Mouse (Mus musculus) regulatory T cell (primary cell): ENCODE results near the gene Lyrm9.

Experiments used
- in situ Hi-C: fragments of 300-600 bp; cut with MboI, MseI; formaldehyde crosslinking; loops from one replicate; pipeline ENCODE4 v1.15.1; 2025; ENCODE audit warnings: high pct_unique_total_duplicates

The Lyrm9 gene

DNA sequence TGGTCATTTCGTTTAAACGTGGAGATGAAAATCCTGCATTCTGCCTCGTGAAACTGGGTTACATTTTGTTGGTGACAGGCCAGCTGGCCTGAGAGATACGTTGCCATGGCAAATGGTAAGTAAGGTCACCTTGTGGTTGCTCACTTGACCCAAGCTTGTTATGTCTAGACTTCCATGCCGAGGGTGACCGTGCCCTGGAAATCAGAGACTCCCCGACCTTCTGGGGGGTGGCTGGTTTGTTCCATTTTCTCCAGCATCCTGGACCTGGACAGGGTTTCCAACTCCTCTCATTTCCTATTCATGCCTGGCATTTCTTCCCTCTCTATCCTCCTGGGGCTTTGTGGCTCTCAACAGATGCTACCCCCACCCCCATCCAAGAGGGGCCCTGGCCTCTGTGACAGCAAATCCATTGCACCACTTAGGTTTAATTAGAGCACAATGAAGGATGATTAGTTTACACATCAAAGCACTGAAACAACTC, 11.9 kb upstream of the Lyrm9 start:
- in situ Hi-C loops: loop anchor here (10.0 kb wide), 1 partner anchor 210 kb away; no protein-coding TSS in a partner anchor

GRCm38 (mm10) chr11:78815986-78816792, 10.2 kb upstream of the Lyrm9 start:
- in situ Hi-C loops: loop anchor here (10.0 kb wide), 1 partner anchor 211 kb away; no protein-coding TSS in a partner anchor

DNA sequence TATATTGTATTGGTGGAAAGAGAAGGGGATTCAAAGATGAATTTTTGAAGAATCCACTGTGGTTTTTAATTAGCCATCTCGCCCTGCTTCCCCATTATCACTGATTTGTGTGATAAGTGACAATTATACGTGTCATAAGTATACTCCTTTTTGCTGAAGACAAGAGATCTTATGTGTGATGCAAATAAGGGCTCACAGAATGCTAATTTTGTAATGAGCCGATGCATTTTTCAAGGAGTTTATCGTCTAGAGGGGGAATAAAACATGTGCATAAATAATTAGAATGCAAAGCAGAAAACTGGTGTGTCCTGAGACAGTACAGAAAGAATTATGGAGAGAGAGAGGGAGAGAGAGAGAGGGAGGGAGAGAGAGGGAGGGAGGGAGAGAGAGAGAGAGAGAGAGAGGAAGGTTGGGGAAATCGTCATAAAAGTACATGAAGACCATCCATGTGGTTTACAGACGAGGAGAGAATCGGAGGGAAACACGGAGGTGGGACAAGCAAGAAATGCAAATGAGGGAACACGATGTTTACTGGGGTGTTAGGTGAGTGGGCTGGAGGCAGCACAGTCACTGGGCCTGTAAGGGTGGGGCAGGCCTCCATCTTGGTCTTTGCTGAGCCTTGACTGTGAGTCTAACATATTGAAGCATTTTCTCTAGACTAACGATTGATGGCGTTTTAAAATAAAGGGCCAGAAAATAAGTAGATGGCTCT, 8.9 kb upstream of the Lyrm9 start:
- in situ Hi-C loops: loop anchor here (10.0 kb wide), 1 partner anchor 213 kb away; no protein-coding TSS in a partner anchor

DNA sequence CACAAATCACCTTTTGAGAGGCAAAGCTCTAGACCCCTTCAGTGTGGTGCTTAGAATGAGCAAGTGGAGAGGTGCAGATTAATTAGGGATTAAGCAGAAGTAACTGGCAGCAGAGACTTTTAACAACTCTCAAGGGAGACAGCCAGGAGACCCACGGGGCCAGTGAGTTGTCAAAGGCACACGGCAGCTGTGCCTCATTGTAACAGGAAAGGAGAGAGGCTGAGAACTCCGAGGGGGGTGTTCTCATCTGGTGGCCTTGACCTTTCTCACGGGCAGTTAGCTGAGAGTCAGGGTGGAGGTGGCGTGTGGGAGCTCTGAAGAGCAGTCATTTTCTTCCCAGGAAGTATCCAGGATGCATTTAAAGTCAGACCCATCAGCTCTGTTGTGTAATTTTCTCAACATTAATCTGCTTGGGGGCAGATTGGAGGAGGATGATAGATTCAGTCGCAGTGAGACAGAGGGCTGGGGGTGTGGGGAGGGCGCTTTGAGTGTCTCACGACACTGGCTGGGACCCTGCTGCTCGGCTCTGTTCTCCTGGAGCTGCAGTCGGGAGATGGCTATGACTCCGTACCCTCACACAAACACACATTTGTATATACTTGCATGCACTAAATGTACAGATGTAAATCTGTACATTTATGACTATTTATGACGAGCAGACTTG, 5.9 kb upstream of the Lyrm9 start:
- in situ Hi-C loops: loop anchor here (10.0 kb wide), 1 partner anchor 236 kb away; no protein-coding TSS in a partner anchor

GRCm38 (mm10) chr11:78822792-78823498, 3.4 kb upstream of the Lyrm9 start:
- in situ Hi-C loops: loop anchor here (10.0 kb wide), 1 partner anchor 238 kb away; no protein-coding TSS in a partner anchor

DNA sequence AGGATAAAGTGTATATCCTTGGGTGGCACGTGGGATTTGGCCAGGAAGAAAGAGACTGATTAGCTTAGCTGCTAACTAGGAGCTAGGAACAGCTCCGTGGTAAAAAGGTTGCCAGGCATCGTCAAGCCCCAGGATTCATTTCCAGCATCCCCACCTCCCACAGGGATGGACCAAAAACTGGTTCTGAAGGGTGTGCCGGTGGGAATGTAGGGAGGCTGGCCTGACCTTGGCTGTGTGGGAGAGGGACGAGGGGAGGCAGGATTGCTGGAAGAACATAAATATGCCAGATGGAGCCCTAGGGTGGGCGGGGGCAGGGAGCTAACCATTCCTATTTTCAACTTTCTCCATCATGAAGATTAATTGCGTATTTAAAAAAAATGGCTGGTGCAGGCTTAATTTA, 1.2 kb downstream of the Lyrm9 start:
- in situ Hi-C loops: loop anchor here (10.0 kb wide), 1 partner anchor 243 kb away; no protein-coding TSS in a partner anchor

- in situ Hi-C loops: loop anchor here (10.0 kb wide), 1 partner anchor 244 kb away; no protein-coding TSS in a partner anchor
These were observed 2.0 kb downstream of the Lyrm9 start for GRCm38 (mm10) chr11:78828386-78828785.

GRCm38 (mm10) chr11:78829373-78829772, 3.0 kb downstream of the Lyrm9 start:
- in situ Hi-C loops: loop anchor here (10.0 kb wide), 1 partner anchor 245 kb away; no protein-coding TSS in a partner anchor

- in situ Hi-C loops: no loop called here
These were observed 3.8 kb downstream of the Lyrm9 start for GRCm38 (mm10) chr11:78830180-78830579.

- in situ Hi-C loops: no loop called here
These were observed 5.3 kb downstream of the Lyrm9 start for GRCm38 (mm10) chr11:78831716-78832115.

DNA sequence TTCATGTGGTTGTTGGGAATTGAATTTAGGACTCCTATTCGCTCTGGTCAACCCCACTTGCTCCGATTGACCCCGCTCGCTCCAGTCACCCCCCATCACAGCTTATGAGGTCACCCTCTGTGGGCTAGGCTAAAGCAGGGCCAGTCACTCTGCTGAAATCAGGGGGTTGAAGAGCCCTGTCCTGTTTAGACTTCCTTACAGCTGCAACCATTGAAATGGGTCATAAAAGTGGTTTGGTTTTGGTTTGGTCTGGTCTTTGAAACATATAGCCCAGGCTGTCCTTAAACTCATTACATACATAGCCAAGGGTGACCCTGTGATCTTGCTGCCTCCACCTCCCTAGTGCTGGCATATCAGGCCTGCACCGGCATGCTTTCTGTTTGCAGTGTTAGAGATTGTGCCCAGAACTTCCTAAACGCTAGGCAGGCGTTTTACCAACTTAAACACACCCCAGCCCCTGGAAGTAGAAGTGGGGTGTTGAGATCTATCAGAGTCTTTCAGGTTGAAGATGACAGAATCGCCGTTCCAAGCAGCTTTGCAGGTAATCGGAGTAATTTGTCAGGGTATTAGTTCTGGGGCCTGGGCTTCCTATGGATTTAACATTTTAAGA, 5.8 kb downstream of the Lyrm9 start:
- in situ Hi-C loops: no loop called here

GRCm38 (mm10) chr11:78832816-78833314, 6.5 kb downstream of the Lyrm9 start:
- in situ Hi-C loops: no loop called here

- in situ Hi-C loops: no loop called here
These were observed 10.1 kb downstream of the Lyrm9 start for GRCm38 (mm10) chr11:78836486-78836885.

GRCm38 (mm10) chr11:78837989-78838388, 11.6 kb downstream of the Lyrm9 start:
- in situ Hi-C loops: no loop called here

GRCm38 (mm10) chr11:78839491-78839890, 13.1 kb downstream of the Lyrm9 start:
- in situ Hi-C loops: no loop called here

- in situ Hi-C loops: loop anchor here (5.0 kb wide), 1 partner anchor 117 kb away; no protein-coding TSS in a partner anchor
These were observed 13.8 kb downstream of the Lyrm9 start for GRCm38 (mm10) chr11:78840141-78840540.

DNA sequence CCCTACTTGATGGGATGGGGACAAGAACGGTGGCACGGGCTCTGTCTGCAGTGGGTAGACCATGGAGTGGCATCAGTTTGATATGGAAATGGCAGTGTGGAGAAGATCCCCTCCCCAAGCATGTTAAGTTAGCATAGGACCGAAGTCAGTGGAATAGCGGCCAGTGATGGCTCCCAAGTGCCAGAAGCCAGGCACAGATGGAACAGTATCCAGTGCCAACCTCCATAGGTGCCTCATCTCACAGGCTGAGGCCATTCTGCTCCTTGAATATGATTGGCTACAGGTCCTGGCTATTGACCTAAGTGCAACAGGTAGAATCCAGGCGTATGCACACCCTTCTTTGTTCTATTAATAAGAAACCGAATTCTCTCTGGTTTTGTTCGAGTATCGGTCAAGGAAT, 15.6 kb downstream of the Lyrm9 start:
- in situ Hi-C loops: loop anchor here (5.0 kb wide), 1 partner anchor 115 kb away; no protein-coding TSS in a partner anchor

GRCm38 (mm10) chr11:78846620-78847019, 20.2 kb downstream of the Lyrm9 start:
- in situ Hi-C loops: no loop called here

- in situ Hi-C loops: no loop called here
These were observed 21.8 kb downstream of the Lyrm9 start for GRCm38 (mm10) chr11:78847884-78848848.
